Mouse (Mus musculus) T-helper 17 cell (primary cell): ENCODE data around the gene Cphx3.
"Not testable (repeated sequence)": the region's sequence is repeated elsewhere in the genome, so short reads cannot be mapped to it uniquely, and the experiment has no call there.

Source experiments
- in situ Hi-C, 2 experiments: fragments of 300-600 bp; cut with MboI, MseI; formaldehyde crosslinking; loops; 1 replicate in 1 of 2; 2 replicates in 1 of 2; pipeline ENCODE4 v1.15.1; 2025; ENCODE audit warnings: high pct_unique_total_duplicates in 2 of 2

Cphx3 gene

GRCm38 (mm10) chr14:26165266-26165665 is 83.2 kb downstream of the Cphx3 start:
- in situ Hi-C loops = loop anchor here in 1 of 2 experiments (25.0 kb wide), 1 partner anchor 453 kb away; no protein-coding TSS in a partner anchor

DNA sequence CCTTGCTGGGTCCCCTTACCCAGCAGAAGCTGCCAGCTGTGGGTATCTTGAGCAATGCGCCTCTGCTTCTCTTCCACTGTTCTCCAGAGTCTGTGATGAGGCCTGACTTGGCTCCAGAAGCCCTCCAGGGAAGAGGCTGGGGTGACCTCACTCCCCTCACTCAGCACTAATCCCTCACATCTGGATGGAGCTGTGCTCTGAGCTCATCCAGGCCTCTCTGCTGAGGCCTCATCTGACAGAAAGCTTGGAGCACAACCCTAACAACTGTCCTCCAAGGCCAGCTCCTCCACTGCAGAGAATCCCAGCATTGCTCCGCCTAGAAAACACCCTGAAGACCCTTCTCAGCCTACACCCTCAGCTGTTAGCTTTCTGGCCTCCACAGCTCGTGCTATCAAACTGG is 91.9 kb downstream of the Cphx3 start:
- in situ Hi-C loops = loop anchor here in 1 of 2 experiments (25.0 kb wide), 1 partner anchor 462 kb away; no protein-coding TSS in a partner anchor

- in situ Hi-C loops = not testable (repeated sequence)
Observed at GRCm38 (mm10) chr14:26175028-26175427, 92.9 kb downstream of the Cphx3 start.

- in situ Hi-C loops = not testable (repeated sequence)
Observed at GRCm38 (mm10) chr14:26181660-26182059, 99.6 kb downstream of the Cphx3 start.

DNA sequence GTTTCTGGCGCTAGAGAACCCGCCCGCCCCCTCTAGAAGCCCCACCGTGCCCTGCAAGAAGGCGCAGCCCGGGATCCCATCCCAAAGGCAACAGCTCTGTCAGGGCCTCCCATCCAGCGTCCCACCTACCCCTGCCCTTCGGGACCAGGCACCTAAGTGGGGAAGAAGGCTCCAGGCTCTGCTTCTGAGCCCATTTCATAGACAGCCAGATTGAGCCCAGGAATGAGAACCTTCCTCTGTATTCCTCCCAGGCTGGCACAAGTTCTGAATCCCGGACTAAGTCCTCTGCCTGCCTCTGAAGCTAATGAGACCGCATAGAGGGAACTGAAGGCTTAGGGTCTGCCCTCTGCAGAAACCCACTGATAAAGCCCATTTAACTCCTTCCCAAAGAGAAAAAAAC is 100.3 kb downstream of the Cphx3 start, which contains the start of gene Plac9b:
Gene Plac9b, minus strand, starts transcription at position 101 of the 400 bp plus-strand sequence.
- in situ Hi-C loops = not testable (repeated sequence)

- in situ Hi-C loops = not testable (repeated sequence)
Observed at GRCm38 (mm10) chr14:26186638-26187037, 104.5 kb downstream of the Cphx3 start.

DNA sequence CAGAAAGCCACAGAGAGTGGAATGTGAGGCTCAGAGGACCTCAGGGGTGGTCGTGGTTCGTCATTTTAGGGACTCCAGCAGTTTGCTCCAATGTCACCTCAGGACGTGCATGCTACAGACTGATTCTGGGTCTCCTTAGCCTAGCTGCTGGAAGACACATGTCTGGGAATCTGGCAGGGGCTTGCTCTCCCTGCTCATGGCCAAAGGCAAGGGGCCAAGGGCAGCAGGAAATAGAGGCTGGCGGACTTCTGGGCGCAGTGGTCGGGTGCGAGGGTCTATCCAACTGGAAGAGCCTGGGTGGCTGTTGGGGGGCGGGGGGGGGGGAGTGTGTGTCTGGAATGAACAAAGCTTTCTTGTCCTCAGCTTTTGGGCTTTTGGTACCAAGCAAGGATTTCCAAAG is 106.3 kb downstream of the Cphx3 start:
- in situ Hi-C loops = not testable (repeated sequence)

GRCm38 (mm10) chr14:26197851-26198250 is 115.8 kb downstream of the Cphx3 start:
- in situ Hi-C loops = not testable (repeated sequence)

- in situ Hi-C loops = not testable (repeated sequence)
Observed at GRCm38 (mm10) chr14:26206197-26206925, 124.3 kb downstream of the Cphx3 start.

DNA sequence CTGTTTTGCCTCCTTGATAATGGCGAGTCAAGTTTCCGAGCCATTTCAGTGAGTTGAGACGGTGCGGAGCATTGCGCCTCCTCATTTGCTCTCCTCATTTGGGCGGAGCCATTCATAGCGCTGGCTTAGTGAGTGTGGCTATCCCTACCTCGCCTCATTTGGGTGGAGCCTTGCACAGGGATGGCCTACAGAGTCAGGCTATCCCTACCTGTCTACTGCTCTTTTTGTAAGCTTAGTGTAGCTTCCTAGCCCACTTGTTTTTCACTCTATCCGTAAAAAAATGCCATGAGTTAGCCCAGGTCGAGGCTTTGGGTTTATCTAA is 124.8 kb downstream of the Cphx3 start, which contains the start of gene Tmem254b:
Gene Tmem254b, minus strand, starts transcription at position 116 of the 322 bp plus-strand sequence.
- in situ Hi-C loops = not testable (repeated sequence)

- in situ Hi-C loops = not testable (repeated sequence)
Observed at GRCm38 (mm10) chr14:26216233-26217000, 134.3 kb downstream of the Cphx3 start.

GRCm38 (mm10) chr14:26237183-26237582 is 155.1 kb downstream of the Cphx3 start:
- in situ Hi-C loops = not testable (repeated sequence)

DNA sequence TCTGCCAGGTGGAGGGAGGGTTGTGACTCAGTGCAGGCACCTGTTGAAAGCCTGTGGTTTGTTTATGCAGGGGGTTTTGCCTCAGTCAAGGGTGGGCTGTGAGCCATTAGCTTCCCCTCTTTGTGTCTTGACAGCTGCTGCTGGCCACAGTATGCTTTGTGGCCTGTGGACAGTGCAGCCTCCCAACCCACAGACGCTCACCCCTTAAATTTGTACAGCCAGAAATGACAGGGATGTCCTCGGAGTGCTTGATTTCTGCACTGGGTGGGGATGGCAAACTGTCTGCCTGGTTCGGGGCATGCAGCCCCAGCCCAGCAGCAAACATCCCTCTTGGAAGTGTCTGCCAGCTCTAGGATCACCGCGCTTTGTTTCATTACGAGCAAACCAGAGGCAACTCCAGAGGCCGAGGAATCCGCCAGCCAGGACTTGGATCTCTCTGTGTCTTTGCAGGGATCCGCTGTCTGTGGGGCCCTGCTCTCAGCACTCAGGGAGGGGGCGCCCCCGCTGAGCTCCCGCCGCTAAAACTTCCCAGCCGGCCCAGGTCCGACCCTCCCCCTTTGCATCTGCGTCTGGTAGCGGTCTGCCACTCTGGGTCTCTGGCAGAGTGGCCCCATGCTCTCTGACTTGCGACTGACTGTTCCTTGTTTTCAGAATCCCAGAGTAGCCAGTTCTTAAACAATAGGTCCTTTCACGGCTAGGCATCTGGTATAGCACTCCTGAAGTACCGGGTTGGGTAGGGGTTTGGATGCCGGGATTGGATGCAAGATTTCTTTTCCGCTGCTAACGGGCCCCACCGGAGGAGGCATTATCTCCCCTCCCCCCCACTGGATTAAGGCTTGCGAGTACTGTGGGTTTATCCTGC is 175.9 kb downstream of the Cphx3 start, which contains the start of gene Duxbl3:
Gene Duxbl3, plus strand, starts transcription at position 207 of the 862 bp plus-strand sequence.
- in situ Hi-C loops = not testable (repeated sequence)

DNA sequence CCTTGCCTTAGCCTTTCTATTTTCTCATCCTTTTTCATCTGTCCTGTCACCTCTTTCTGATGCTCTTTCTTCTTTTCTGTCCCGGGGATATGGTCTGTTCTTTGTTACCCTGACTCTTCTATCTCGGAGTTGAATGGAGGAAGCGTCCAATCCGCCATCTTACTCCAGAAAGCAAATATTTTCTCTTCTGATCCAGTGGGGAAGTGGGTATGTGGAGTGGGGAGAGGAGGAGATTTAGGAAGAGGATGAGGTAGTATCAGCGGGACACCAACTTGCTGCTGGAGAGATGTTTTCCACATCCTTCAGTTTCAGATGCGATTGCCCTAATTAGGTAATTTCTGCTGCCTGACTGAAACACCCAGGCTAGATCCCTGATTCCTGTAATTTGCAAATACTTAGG is 176.6 kb downstream of the Cphx3 start:
- in situ Hi-C loops = not testable (repeated sequence)
